Mouse (Mus musculus) gastrocnemius, adult 18-20 months (tissue): ENCODE measurements around the gene Kcnip2. TPM values are rescaled to one million over a fixed set of nuclear protein-coding genes. Genes with fewer than 3 reads are reported as not detected.
A peak's percentile ranks its signal among the peaks of the same experiment; 100 is the strongest.

Experiments
- DNase-seq: peaks from one replicate; pipeline ENCODE4 v3.0.0; 2021; ENCODE audit warnings: low spot score
- total RNA-seq, 2 experiments: library from RNA; stranded (reverse); gene quantifications; 2 replicates each; pipeline ENCODE4 v1.2.3; 2021

The Kcnip2 gene
- total RNA-seq, 2 experiments from 2014 or later = 0.21 to 0.62 TPM

DNA sequence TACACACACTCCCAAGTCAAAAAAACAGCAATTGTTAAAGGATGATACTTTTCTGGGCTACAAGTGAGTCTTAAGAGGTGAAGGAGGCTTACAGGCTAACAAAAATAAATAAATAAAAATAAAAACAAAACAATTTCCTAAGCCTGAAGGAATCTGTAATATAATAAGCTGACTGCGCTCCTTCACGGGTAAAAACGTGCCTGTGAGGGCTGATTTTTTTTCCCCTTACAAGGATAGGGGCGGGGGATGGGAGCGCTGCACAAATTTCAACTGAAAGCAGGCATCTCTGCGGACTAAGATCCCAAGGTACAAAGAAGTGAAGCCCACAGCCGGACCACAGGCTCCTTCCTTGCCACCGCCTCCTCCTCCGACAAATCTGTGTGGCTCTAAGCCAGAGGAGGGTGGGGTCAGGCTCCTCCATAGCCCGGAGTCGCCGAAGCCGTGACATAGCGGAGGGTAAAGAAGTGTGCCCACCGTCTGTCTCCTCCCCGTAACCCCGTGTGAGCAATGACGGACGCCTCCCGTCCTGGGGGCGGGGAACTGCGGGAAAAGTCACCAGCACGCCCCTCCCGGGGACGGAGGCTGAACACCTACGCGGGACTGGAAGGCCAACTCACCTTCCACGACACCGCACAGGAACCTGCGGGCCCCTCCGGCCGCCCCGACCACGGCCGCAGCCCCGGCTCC, 33.4 kb downstream of the Kcnip2 start:
- DNase-seq = peak; percentile 72

- DNase-seq = no peak
These were observed 34.2 kb downstream of the Kcnip2 start for GRCm38 (mm10) chr19:45781676-45782075.

GRCm38 (mm10) chr19:45780350-45780915, 35.4 kb downstream of the Kcnip2 start:
- no peak for DNase-seq

DNA sequence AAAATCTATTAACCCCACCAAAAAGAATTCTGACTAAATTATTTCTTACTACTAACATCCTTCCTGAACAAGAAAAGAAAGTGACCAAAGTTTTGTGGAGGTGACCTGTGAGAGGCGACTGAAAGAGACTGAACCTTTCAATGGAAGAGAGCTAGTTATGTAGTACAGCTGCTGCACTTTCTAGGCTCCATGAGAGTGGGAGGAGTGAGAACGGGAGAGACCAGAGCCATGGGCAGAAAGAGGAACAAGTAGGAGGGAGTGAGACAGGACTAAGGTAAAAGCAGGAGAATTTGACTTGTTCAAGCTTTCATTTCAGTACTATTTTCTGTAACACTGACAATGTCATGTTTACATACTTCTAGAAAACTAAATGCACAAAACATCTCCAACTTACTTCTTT, 40.4 kb downstream of the Kcnip2 start:
- no peak for DNase-seq

DNA sequence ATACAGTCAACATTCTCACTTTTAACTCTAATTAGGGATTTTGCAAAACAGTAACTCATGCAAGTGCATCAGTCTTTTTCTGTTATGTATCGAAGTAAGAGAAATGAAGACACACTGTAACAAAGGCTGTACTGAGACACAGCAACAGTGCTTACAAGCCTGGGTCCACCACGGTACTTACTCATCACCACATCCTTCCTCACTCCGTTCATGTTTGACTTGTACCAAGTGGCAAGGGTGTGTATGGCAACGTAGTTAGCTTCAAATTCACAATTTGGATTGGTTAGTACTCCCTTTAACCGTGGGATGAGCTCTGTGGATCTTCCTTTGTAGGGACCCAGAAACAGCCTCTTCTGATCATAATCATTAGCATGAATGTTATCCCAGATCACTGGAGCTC, 44.4 kb downstream of the Kcnip2 start:
- DNase-seq = no peak

GRCm38 (mm10) chr19:45760810-45761209, 55.1 kb downstream of the Kcnip2 start:
- DNase-seq = no peak

GRCm38 (mm10) chr19:45758671-45759070, 57.2 kb downstream of the Kcnip2 start:
- DNase-seq = no peak

DNA sequence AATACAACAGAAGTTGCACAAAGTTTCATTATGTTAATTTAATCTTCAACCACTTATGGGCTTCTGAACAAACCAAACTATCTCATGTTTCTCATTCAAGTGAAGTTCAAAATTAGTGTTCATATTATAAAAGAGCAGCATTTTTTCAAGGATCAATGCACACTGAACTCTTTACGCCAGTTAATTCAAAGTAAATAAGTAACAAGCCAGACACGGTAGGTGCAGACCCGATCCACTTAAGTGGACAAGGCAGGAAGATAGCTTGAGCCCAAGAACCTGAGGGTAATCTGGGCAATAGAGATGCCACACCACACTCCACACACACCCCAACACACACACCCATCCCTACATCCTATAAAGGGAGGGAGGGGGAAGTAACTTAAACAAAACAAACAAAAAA, 62.3 kb downstream of the Kcnip2 start:
- DNase-seq = no peak

- no peak for DNase-seq
These were observed 64.0 kb downstream of the Kcnip2 start for GRCm38 (mm10) chr19:45751881-45752280.

- DNase-seq = peak; percentile 82
These were observed 66.4 kb downstream of the Kcnip2 start, which contains the start of gene Npm3 for GRCm38 (mm10) chr19:45749243-45750043. TSS of gene Npm3 (minus strand) at chr19:45749591.

GRCm38 (mm10) chr19:45748691-45749242, 67.1 kb downstream of the Kcnip2 start:
- no peak for DNase-seq

DNA sequence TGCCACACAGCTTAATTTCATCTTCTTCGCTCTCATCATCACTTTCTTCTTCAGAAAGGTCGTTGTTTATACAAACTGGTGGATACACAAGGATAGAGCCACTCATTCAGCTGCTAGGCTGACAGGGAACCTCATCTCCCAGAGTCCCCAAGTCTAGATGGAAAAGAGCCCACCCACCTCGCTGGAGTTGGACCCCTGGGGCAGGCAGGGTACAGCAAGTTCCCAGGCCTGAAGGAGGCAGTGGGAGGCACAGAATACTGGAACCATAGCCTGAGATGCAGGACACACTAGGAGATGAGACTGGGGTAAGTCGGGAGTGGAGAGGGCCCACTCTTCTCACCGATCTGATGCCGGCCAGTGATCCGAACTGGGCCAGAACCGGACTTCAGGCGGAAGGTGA, 67.7 kb downstream of the Kcnip2 start:
- DNase-seq = no peak

DNA sequence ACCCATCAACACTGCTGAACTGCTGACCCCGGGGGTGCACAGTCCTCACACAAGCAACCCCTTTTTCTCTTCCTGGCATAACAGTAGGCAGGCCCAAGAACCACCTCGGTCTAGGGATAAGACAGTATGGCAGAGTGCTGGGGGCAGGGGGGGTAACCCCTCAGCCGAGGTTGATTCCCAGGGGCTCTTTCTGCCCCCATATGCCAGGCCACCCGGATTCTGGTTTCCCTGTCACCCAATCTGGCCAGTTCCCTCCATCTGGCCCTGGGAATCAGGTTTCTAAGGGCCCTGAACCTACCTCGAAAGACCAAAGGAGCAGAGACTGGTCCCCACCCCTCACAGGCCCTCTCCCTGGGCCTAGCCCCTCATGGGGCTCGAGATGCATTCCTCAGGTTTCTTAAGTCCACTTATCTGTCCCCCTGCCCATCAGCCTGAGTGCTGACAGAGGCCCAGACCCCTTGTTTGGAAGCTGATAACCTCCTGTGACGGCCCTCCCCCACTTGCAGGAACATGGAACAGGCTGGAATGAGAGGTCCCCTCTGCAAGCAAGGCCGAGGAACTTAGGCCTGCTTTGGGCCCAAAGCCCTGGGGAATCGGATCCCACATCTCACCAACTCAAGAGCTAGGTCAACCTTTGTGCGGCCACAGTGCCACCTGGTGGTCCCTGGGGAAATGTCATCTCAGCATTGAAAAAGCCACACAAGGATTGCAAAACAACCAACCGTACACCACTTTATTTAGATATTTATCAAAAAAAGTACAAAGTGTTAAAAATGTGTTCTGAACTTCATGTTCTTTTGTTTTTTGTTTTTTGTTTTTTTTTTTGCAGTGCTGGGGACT, 68.6 kb downstream of the Kcnip2 start:
- peak; percentile 83 for DNase-seq

DNA sequence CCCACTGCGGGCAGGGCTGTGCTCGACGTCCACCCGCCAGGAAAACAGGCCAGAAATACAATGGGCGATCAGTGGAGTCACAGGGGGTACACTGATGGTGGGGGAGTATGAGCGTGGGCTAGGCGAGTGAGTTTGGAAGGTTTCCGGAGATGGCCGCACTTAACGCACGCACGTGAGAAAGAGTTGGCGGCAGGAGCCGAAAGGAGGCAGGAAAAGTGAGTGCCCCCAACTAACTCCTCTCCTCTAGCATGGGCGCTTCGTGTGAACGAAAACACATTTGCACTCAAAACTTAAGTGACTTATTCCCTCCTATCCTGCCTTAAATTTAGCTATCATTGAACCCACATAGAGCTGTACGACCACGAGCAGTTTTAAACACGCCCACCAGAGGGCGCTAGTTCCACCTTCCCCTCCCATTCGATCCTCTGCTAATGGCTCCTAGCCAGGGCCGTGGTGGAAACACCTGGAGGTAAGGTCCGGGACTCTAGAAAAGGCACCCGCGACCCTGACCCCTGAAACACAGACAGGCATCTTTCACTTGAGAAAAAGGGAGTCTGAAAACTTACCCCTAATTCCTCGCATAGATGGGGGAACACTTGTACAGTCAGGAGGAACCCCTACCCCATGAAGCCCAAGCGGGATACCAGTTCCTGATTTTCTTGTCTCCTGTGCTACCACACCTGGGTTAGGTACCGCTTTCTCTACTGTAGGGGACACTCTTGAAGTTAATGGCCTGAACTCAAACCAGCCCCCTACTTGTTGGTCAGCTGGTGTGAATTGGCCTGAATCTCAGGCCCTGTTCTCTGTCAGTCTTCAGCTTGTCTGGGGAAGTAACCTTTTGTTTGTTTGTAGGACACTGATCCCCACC, 69.5 kb downstream of the Kcnip2 start:
- DNase-seq = peak; percentile 79

DNA sequence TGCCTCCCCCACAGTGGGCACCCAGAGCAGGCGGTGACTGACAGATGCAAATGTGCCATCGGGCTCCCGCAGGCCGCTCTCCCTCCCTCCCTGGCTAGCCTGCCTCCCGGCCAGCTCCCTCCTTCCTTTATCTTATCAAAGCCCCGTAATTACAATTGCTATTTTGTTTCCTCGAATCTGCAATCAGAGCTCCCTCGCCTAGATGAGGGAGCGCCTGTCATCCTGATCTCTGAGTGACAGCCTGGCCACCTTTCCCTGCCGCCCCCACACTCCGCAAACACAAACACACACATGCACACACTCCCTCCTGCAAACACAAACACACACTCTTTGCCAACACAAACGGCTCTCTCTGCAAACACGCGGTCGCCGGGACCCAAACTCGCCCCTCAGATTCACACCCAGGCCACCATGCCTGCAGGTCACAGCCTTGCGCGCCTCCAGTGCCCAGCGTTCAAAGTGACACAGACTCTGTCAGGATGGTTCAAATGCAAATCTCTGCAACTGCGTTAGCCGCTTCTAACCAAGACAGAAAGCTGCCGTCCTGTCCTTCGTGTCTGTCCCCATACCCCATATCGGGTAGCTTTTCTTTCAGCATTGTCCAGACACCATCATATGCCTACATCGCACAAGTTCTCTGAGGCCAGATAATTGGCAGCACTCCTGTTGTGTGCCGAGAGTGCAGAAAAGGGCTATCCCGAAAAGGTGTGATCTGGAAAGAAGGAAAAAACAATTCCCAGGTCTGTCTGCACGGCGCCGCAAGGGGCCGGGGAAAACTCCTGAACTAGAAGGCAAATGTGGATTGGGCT, 70.3 kb downstream of the Kcnip2 start:
- no peak for DNase-seq

DNA sequence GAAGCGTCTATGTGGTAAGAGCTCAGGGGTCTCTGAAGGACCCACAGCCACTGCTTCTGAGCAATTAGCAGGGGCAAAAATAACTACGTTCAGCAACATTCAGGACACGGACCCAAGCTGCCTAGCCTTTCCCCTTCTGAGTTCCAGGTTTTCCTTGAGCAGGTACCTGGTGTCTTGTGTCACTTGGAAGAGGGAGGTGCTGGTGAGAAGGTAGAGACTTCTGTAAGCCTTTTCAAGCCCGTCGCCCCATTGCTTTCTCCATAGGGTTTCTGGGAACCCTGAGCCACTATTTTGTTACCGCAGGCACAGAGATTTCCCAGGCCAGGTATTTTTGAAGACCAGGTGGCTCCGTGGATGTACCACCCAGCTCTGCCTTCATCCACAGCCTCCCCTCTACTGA, 72.2 kb downstream of the Kcnip2 start:
- no peak for DNase-seq

DNA sequence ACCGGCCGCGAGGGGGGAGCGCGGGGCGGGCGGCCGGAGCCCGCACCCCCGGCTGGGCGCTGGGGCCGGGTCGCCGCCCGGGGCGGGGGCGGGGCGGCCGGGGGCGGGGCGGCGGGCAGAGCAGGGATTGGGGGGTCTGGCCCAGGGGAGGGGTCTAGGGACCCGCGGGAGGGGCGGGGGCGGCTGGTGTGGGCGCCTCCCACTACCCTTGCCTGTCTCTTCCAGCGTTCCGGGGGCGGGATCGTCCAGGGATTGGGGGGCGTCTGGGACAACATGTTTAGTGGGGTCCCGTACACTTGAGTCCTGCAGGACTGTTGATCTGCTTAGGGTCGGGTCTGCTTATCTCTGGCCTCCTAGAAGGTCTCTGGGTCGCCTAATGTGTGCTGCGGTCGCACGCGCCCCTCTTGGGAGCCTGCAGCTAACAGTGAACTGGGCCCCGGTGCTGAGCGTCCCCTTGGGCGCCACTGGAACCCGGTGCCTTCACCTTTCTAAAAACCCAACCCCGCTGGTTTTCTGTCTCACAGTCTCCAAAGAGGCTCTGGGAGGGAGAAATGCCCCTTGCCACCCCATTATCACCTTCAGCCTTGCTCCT, 72.8 kb downstream of the Kcnip2 start:
- DNase-seq = no peak

- DNase-seq = no peak
These were observed 73.5 kb downstream of the Kcnip2 start, which contains the start of gene Fgf8 for GRCm38 (mm10) chr19:45742218-45742983. TSS of gene Fgf8 (minus strand) at chr19:45742915.
